Mouse (Mus musculus) liver, postnatal 0 days (tissue): ENCODE results near the gene Slc44a5.

Experiments
- CTCF ChIP-seq: sonication (generic); IDR thresholded peaks from 2 replicates; pipeline ENCODE4 v1.5.1; 2016; ENCODE audit warnings: antibody characterized with exemption, low read depth
- EP300 ChIP-seq: IDR thresholded peaks from 2 replicates; pipeline ENCODE4 v1.6.1; 2016; ENCODE audit warnings: antibody characterized with exemption, low read depth, mild to moderate bottlenecking

DNA sequence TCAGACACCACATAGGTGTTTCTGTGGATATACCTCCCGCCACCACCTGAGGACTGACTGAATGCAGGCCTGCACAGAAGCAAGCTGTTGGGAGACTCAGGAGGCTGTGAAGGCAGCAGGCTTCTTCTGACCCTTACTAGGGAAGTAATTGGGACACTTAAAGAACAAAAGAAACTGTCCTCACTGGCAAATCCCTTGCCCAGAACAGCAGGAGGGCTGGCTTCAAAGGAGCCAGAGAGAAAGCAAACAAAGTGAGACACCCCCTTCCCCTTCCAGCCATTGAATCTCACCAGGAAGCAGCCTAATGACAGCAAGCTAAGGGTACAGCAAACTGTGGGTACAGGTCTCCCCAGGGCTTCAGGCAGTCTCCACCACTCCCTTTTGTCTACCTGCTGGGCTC is 200.3 kb downstream of the Slc44a5 start:
- no peak for TF ChIP-seq EP300
- TF ChIP-seq CTCF = no peak
